Mouse (Mus musculus): ENCODE measurements around the gene Tex21. TPM values are rescaled to one million over a fixed set of nuclear protein-coding genes. Genes with fewer than 3 reads are reported as not detected.

Tex21 gene
- polyA plus RNA-seq, 1 experiment from 2014 or later = 0.12 TPM

DNA sequence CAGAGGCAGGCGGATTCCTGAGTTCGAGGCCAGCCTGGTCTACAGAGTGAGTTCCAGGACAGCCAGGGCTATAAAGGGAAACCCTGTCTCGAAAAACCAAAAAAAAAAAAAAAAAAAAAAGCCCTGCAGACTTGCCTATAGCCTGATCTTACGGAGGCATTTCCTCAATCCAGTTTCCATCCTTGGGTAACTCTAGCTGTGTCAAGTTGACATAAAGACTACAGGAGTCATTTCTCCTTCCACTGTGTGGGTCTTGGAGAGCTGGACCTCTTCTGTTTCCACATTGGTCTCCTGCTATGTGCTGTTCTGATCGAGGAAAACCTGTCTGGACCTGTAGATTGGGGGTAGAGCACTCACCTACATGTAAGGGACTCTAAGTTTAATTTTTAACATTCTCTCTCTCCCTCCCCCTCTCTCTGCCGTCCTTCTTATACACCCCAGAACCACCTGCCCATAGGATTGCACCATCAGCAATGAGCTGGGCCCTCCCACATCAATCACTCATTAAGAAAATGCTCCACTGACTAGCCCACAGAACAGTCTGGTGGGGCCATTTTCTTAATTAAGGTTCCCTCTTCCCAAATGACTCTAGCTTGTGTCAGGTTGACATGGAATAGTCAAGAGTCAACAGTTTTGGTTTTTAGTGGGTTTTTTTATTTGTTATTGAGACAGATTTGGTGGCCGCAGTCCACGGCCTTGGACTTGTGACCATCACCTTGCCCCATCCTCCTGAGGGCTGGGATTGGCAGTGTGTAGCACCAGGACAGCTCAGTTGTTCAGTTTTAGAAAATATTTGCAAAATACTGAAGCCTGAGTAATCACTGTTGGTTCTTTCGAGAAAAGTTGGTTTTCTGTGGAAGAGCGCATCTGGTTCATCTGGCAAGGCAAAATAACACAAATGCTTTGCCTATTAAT, 26.3 kb upstream of the Tex21 start:
- peak overlapping the region; percentile 61 for H3K27ac ChIP-seq (replicated peaks)
- peaks cover 26% of the 10 kb centered on the region for H3K36me3 ChIP-seq (replicated peaks)
- H3K27me3 ChIP-seq = no peaks in the 10 kb centered on the region
- H3K4me3 ChIP-seq (replicated peaks) = no peak overlapping the region
- peaks cover 33% of the 10 kb centered on the region for H3K4me1 ChIP-seq (replicated peaks)
- H3K4me2 ChIP-seq = no peak overlapping the region
- no peak overlapping the region for H3K9ac ChIP-seq
- WGBS (ENCODE audit: insufficient replicate concordance) = 62% methylated on average over 10 of the region's 10 CpGs
- peak; percentile 82 for ATAC-seq (ENCODE audit: insufficient read depth)
- no peaks in the 10 kb centered on the region for H3K9me3 ChIP-seq (replicated peaks)

DNA sequence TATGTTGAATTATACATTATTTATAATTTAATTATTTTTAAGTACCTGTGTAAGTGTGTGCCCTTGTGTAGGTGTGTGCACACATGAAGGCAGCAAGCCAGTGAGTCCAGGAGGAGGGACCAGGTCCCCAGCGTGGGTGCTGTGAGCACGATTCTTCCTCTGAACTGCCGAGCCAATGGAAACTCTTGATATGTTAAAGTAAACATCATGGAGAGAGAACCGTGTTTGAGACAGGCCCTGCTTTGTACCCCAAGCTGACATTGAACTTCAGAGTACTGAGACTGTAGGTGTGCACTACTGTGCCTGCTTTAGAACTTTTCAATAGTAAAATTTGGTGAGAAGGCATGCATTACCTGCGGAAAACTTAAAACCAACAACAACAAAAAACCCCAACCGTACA, 25.0 kb upstream of the Tex21 start:
- Histone ChIP-seq H3K9ac (no peak overlapping the region), H3K9me3 (replicated peaks) (no peaks in the 10 kb centered on the region), H3K4me2 (no peak overlapping the region), H3K4me3 (replicated peaks) (no peak overlapping the region), H3K27me3 (no peaks in the 10 kb centered on the region), H3K4me1 (replicated peaks) (peaks cover 39% of the 10 kb centered on the region), H3K27ac (replicated peaks) (peak overlapping the region; percentile 65; the same call in 1 of the 2 replicates), H3K36me3 (replicated peaks) (peaks cover 22% of the 10 kb centered on the region)
- ATAC-seq (ENCODE audit: insufficient read depth) = peak; percentile 26; the same call in 1 of the 2 replicates
- 76% methylated on average over 6 of the region's 6 CpGs for WGBS (ENCODE audit: insufficient replicate concordance)

DNA sequence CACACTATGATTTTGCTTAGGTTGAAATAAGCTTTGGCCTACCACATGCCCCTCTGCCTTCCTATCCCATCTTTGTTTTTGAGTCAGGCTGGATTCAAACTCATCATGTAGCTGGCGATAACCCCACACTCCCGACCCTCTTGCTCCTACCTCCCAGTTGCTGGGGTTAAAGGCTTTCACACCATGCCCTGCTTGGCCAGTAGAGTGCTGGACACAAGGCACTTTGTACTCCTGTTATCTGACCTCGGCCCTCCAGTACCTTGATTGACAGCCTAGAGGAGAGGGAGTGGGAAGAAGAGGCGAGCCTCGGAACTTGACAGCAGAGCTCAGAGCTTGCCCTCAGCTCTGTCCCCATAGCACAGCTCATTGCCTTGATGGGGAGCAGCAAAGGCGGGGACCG, 22.6 kb upstream of the Tex21 start:
- ATAC-seq (ENCODE audit: insufficient read depth) = peak; percentile 38
- peaks cover 45% of the 10 kb centered on the region for H3K4me1 ChIP-seq (replicated peaks)
- peak overlapping the region; percentile 31; the same call in 1 of the 2 replicates for H3K27ac ChIP-seq (replicated peaks)
- no peak overlapping the region for H3K9ac ChIP-seq
- peaks cover 28% of the 10 kb centered on the region for H3K36me3 ChIP-seq (replicated peaks)
- 59% methylated on average over 7 of the region's 7 CpGs for WGBS (ENCODE audit: insufficient replicate concordance)
- no peak overlapping the region for H3K4me2 ChIP-seq
- H3K9me3 ChIP-seq (replicated peaks) = no peaks in the 10 kb centered on the region
- H3K27me3 ChIP-seq = no peaks in the 10 kb centered on the region
- no peak overlapping the region for H3K4me3 ChIP-seq (replicated peaks)

DNA sequence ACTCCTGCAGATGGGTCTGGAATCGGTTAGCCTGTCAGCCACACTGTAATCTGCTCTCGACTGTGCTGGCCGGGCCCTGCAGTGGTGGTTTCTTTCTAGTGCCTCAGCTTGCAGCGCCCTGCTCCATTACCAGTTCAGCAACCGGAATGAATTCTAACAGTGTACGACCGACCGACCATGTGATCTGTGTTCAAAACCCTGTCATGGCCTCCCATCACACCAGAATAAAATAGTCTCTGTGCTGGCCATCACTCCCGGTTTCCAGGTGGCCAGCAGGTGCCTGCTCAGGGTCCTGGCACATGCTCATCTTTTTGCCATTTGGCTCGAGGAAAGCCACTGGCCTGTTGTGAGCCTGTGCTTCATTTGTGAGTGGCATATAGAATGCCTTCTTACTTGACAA, 22.1 kb upstream of the Tex21 start:
- Histone ChIP-seq H3K27ac (replicated peaks) (peak overlapping the region; percentile 31; the same call in 1 of the 2 replicates), H3K9me3 (replicated peaks) (no peaks in the 10 kb centered on the region), H3K4me2 (no peak overlapping the region), H3K4me1 (replicated peaks) (peaks cover 46% of the 10 kb centered on the region), H3K9ac (no peak overlapping the region), H3K4me3 (replicated peaks) (no peak overlapping the region), H3K36me3 (replicated peaks) (peaks cover 27% of the 10 kb centered on the region), H3K27me3 (no peaks in the 10 kb centered on the region)
- WGBS (ENCODE audit: insufficient replicate concordance) = 74% methylated on average over 10 of the region's 10 CpGs
- no peak for ATAC-seq (ENCODE audit: insufficient read depth)

DNA sequence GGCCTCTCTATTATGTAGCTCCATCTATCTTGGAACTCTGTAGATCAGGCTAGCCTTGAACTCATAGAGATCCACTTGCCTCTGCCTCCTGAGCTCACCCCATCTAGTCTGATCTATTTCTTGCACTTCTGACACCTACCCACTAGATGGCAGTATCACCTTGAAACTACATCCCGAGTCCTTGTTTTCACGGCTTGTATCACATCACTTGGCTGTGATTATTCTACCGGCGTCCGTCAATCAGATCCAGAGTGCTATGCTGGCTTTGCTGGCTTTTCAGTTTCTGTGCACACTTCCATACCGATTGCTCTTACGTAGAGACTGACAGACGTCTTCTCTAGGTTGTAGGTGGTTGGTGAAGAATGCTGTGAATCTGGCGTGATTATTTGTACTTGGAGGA, 20.3 kb upstream of the Tex21 start:
- no peak for ATAC-seq (ENCODE audit: insufficient read depth)
- H3K27ac ChIP-seq (replicated peaks) = no peak overlapping the region
- WGBS (ENCODE audit: insufficient replicate concordance) = 62% methylated on average over 9 of the region's 9 CpGs
- no peaks in the 10 kb centered on the region for H3K27me3 ChIP-seq
- H3K4me2 ChIP-seq = no peak overlapping the region
- H3K9me3 ChIP-seq (replicated peaks) = no peaks in the 10 kb centered on the region
- H3K4me3 ChIP-seq (replicated peaks) = no peak overlapping the region
- H3K4me1 ChIP-seq (replicated peaks) = peaks cover 41% of the 10 kb centered on the region
- peaks cover 22% of the 10 kb centered on the region for H3K36me3 ChIP-seq (replicated peaks)
- H3K9ac ChIP-seq = no peak overlapping the region

DNA sequence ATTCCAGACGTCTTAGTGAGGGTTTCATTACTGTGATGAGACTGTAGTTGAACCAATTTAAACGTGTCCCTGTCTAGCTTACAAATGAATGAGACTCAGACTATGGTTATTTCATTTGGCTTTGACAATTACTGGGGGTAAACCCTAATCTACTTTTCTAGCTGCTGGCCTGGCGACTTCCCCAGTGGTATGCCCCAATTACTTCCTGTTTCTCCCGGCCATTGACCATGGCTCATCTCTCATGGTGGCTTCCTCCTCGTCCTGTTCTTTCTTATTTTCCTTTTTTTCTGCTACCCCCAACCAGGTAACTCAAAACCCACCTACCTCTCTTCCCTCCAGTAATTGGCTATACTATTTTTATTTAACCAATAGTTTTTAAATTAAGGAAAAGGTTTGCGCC, 18.5 kb upstream of the Tex21 start:
- Histone ChIP-seq H3K4me2 (0 out of 2 replicates have a peak overlapping the region, but pooled peaks have one; percentile 10), H3K4me3 (replicated peaks) (no peak overlapping the region), H3K4me1 (replicated peaks) (peaks cover 40% of the 10 kb centered on the region), H3K9ac (no peak overlapping the region), H3K36me3 (replicated peaks) (peaks cover 8% of the 10 kb centered on the region), H3K27ac (replicated peaks) (no peak overlapping the region), H3K27me3 (no peaks in the 10 kb centered on the region), H3K9me3 (replicated peaks) (no peaks in the 10 kb centered on the region)
- no peak for ATAC-seq (ENCODE audit: insufficient read depth)
- 45% methylated on average over 6 of the region's 6 CpGs for WGBS (ENCODE audit: insufficient replicate concordance)

DNA sequence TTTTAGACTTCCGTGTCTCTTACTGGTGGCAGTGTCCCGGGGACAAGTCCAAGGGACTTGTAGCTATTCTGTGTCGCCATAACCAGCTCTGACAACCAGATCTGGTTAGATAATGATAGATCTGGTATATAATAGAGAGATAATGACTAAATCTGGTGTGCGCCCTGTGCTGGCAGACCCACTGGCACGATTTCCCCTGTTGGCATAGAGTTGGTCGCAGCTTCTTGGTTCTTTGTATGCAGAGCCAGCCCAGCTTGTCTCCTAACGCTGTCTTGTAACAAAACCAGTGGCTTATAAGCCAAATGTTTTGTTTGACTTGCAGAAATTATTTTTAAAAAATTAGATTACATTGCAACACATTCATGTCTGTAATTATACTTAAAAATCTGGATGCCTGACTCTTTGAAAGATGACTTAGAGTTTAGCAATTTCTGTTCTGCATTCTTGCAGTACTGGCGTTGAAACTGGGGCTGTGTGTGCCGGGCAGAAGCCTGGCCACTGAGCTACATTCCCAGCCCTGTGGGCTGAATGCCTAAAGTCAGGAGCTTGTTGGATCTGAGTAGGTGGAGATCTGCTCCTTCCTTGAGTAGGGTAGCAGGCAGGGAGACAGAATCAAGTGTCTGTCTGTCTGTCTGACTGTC, 17.9 kb upstream of the Tex21 start:
- 0 out of 2 replicates have a peak overlapping the region, but pooled peaks have one; percentile 57 for H3K27ac ChIP-seq (replicated peaks)

DNA sequence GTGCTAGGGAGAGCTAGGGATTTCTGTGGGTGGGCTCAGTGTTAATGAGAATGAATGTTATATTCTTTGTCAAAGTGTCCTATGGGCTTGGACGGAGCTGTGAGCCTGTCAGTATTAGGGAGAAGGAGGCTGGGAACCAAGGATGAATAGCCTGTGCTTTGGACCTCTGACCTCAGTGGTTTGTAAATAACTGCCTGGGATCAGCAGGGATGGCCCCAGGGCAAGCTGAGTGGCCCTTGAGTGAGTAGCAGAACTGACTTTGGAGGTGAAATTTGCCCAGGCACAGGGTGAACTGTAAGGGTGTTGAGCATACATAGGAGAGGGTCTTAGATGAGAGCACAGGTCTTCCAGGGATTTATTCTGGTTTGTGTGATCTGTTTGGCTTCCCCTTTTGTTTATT, 17.3 kb upstream of the Tex21 start:
- Histone ChIP-seq H3K4me3 (replicated peaks) (no peak overlapping the region), H3K27me3 (no peaks in the 10 kb centered on the region), H3K9me3 (replicated peaks) (no peaks in the 10 kb centered on the region), H3K4me1 (replicated peaks) (peaks cover 34% of the 10 kb centered on the region), H3K4me2 (peak overlapping the region; percentile 10; the same call in 1 of the 2 replicates), H3K27ac (replicated peaks) (peak overlapping the region; percentile 57), H3K9ac (no peak overlapping the region), H3K36me3 (replicated peaks) (peaks cover 8% of the 10 kb centered on the region; the same call in 1 of the 2 replicates)
- 51% methylated on average over 1 of the region's 1 CpGs for WGBS (ENCODE audit: insufficient replicate concordance)
- no peak for ATAC-seq (ENCODE audit: insufficient read depth)

More for the DNA sequence above, 17.9 kb upstream of the Tex21 start:
- Histone ChIP-seq H3K9me3 (replicated peaks) (no peaks in the 10 kb centered on the region), H3K4me2 (peak overlapping the region; percentile 10; the same call in 1 of the 2 replicates), H3K4me1 (replicated peaks) (peaks cover 39% of the 10 kb centered on the region), H3K36me3 (replicated peaks) (peaks cover 8% of the 10 kb centered on the region), H3K9ac (no peak overlapping the region), H3K4me3 (replicated peaks) (no peak overlapping the region), H3K27me3 (no peaks in the 10 kb centered on the region)
- no peak for ATAC-seq (ENCODE audit: insufficient read depth)
- WGBS (ENCODE audit: insufficient replicate concordance) = 70% methylated on average over 9 of the region's 9 CpGs

DNA sequence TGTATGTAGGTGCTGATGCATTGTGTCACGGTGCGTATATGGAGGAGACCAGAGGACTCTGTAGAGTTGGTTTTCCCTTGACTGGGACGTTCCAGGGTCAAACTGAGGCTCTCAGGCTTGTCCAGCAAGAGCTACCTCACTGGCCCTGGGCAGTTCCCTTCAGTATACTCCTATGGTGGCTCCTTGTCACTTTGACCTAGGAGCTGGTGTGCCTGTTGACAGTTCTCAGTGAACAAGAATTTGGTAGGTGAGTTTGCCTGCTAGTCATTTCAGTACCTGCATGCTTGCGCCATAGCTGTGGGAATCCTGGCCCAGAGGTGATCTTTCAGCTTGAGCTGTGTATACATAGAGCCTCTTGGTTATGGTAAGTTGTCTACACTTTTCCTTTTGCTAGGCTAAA, 16.4 kb upstream of the Tex21 start:
- no peaks in the 10 kb centered on the region for H3K9me3 ChIP-seq (replicated peaks)
- H3K4me2 ChIP-seq = no peak overlapping the region
- peak; percentile 54 for ATAC-seq (ENCODE audit: insufficient read depth)
- peak overlapping the region; percentile 57 for H3K27ac ChIP-seq (replicated peaks)
- peaks cover 25% of the 10 kb centered on the region for H3K4me1 ChIP-seq (replicated peaks)
- WGBS (ENCODE audit: insufficient replicate concordance) = 85% methylated on average over 4 of the region's 4 CpGs
- no peaks in the 10 kb centered on the region for H3K27me3 ChIP-seq
- H3K4me3 ChIP-seq (replicated peaks) = no peak overlapping the region
- H3K36me3 ChIP-seq (replicated peaks) = peaks cover 8% of the 10 kb centered on the region; the same call in 1 of the 2 replicates
- H3K9ac ChIP-seq = no peak overlapping the region

DNA sequence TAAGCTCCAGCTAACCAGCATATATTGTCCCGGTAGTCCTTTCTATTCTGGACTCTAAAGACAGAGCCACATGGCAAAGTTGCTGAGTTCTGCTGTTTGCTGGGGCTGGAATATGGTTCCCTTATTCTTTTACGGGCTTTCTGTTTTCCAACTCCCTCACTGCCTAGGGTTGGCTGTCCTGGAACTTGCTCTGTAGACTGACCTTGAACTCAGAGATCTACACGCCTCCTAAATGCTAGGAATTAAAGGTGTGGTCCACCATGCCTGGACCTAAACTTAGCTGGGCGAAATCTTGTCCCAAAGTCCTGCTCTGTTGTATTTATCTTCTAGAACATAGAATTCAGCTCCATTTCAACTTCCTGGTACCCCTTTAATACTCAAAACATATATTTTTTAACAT, 15.0 kb upstream of the Tex21 start:
- Histone ChIP-seq H3K36me3 (replicated peaks) (peaks cover 7% of the 10 kb centered on the region; the same call in 1 of the 2 replicates), H3K9ac (no peak overlapping the region), H3K4me3 (replicated peaks) (no peak overlapping the region), H3K27me3 (no peaks in the 10 kb centered on the region), H3K9me3 (replicated peaks) (no peaks in the 10 kb centered on the region), H3K27ac (replicated peaks) (no peak overlapping the region), H3K4me1 (replicated peaks) (peaks cover 30% of the 10 kb centered on the region), H3K4me2 (no peak overlapping the region)
- 72% methylated on average over 4 of the region's 4 CpGs for WGBS (ENCODE audit: insufficient replicate concordance)
- no peak for ATAC-seq (ENCODE audit: insufficient read depth)

DNA sequence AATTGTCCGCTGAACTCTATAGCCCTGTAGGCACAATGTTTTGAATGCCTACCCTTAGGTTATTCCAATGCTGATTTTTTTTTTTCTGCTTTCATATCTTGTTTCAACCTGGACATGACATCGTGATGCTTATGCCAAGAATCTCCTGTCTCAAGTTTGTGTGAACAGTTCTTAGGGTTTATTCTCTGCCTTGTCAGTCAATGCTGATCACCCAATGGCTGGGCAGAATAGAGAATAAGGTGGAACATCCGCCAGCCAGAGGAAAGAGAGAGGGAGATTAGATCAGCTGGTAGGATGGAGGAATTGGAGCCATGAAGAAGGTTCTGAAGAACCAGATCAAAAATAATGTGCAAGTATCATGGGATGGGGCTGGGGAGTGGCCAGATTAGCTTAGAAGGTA, 14.1 kb upstream of the Tex21 start:
- 72% methylated on average over 3 of the region's 3 CpGs for WGBS (ENCODE audit: insufficient replicate concordance)
- H3K4me3 ChIP-seq (replicated peaks) = no peak overlapping the region
- no peaks in the 10 kb centered on the region for H3K27me3 ChIP-seq
- no peak overlapping the region for H3K4me2 ChIP-seq
- no peak overlapping the region for H3K9ac ChIP-seq
- no peaks in the 10 kb centered on the region for H3K9me3 ChIP-seq (replicated peaks)
- H3K27ac ChIP-seq (replicated peaks) = no peak overlapping the region
- H3K36me3 ChIP-seq (replicated peaks) = no peaks in the 10 kb centered on the region; the same call in 1 of the 2 replicates
- peaks cover 38% of the 10 kb centered on the region for H3K4me1 ChIP-seq (replicated peaks)
- no peak for ATAC-seq (ENCODE audit: insufficient read depth)
